Mouse (Mus musculus) inflammation-experienced regulatory T-cells, adult 6 months (primary cell): ENCODE data around the gene Mycbpap. TPM values are rescaled to one million over a fixed set of nuclear protein-coding genes. Genes with fewer than 3 reads are reported as not detected.

ENCODE experiments used
- ATAC-seq: one replicate; pipeline ENCODE4 v1.8.0; 2017
- polyA plus RNA-seq, 3 experiments: library from polyadenylated mRNA; unstranded; fragments of 100-300 nt; shearing (Covaris generic); gene quantifications; one replicate each; pipeline ENCODE4 v1.2.1; 2017

Gene Mycbpap
- polyA plus RNA-seq, 3 experiments from 2014 or later, result not detected

- no peak for ATAC-seq
Measured at GRCm38 (mm10) chr11:94528879-94529278, 7.3 kb upstream of the Mycbpap start.

GRCm38 (mm10) chr11:94526171-94526879 is 4.8 kb upstream of the Mycbpap start:
- ATAC-seq, result no peak

- no peak for ATAC-seq
Measured at GRCm38 (mm10) chr11:94513452-94513851, 8.1 kb downstream of the Mycbpap start.

- ATAC-seq, result no peak
Measured at GRCm38 (mm10) chr11:94508976-94509375, 12.6 kb downstream of the Mycbpap start.

GRCm38 (mm10) chr11:94501482-94501881 is 20.1 kb downstream of the Mycbpap start:
- no peak for ATAC-seq

GRCm38 (mm10) chr11:94500362-94500761 is 21.2 kb downstream of the Mycbpap start:
- no peak for ATAC-seq

- ATAC-seq, result no peak
Measured at GRCm38 (mm10) chr11:94499661-94500152, 21.8 kb downstream of the Mycbpap start, which contains the start of gene Epn3. Gene Epn3, minus strand, starts transcription at chr11:94499974.

- ATAC-seq, result no peak
Measured at GRCm38 (mm10) chr11:94499035-94499434, 22.5 kb downstream of the Mycbpap start.

GRCm38 (mm10) chr11:94498093-94498996 is 23.2 kb downstream of the Mycbpap start:
- no peak for ATAC-seq

- no peak for ATAC-seq
Measured at GRCm38 (mm10) chr11:94495415-94495814, 26.1 kb downstream of the Mycbpap start.

GRCm38 (mm10) chr11:94491749-94492099 is 29.8 kb downstream of the Mycbpap start:
- no peak for ATAC-seq

GRCm38 (mm10) chr11:94491035-94491748 is 30.4 kb downstream of the Mycbpap start:
- ATAC-seq, result no peak

GRCm38 (mm10) chr11:94489745-94490144 is 31.8 kb downstream of the Mycbpap start:
- no peak for ATAC-seq

GRCm38 (mm10) chr11:94488767-94489533 is 32.6 kb downstream of the Mycbpap start:
- ATAC-seq, result no peak

GRCm38 (mm10) chr11:94486001-94486400 is 35.5 kb downstream of the Mycbpap start, which contains the start of gene Spata20:
Gene Spata20, minus strand, starts transcription at chr11:94486179.
- ATAC-seq, result peak; percentile 54

- no peak for ATAC-seq
Measured at GRCm38 (mm10) chr11:94485223-94485622, 36.3 kb downstream of the Mycbpap start.

- no peak for ATAC-seq
Measured at GRCm38 (mm10) chr11:94484636-94485035, 36.9 kb downstream of the Mycbpap start.

GRCm38 (mm10) chr11:94483921-94484320 is 37.6 kb downstream of the Mycbpap start:
- no peak for ATAC-seq

- ATAC-seq, result no peak
Measured at GRCm38 (mm10) chr11:94483436-94483835, 38.1 kb downstream of the Mycbpap start.

GRCm38 (mm10) chr11:94482738-94483137 is 38.8 kb downstream of the Mycbpap start:
- ATAC-seq, result no peak

- no peak for ATAC-seq
Measured at GRCm38 (mm10) chr11:94481963-94482362, 39.6 kb downstream of the Mycbpap start.

GRCm38 (mm10) chr11:94480382-94480781 is 41.2 kb downstream of the Mycbpap start:
- ATAC-seq, result no peak
